In genomic region chr4:101354086-101354855, GRCm38 (mm10) we compare ENCODE assay signal across 8 mouse cellular contexts.
DNase-seq lines count a peak whose midpoint lies in the region; ATAC-seq and TF ChIP-seq lines count a peak whose summit lies in the region.

No protein-coding gene starts in this region.

- H3K9me3 ChIP-seq in hindbrain, embryonic 12.5 days (replicated peaks) = no peaks in the 10 kb centered on the region
- H3K9me3 ChIP-seq in midbrain, embryonic 14.5 days (ENCODE audit: control insufficient read depth, low read length) = no peaks in the 10 kb centered on the region

- peak overlapping the region; percentile 96 for H3K4me3 ChIP-seq in cerebellum, adult 2 months (replicated peaks; ENCODE audit: insufficient read depth, low read depth, low read length)
- peak overlapping the region; percentile 58 for H3K4me3 ChIP-seq in cortical plate, adult 2 months (ENCODE audit: insufficient read depth, low read length)
- H3K4me3 ChIP-seq in hindbrain, embryonic 12.5 days = peak overlapping the region; percentile 67
- peak overlapping the region; percentile 89 for H3K4me3 ChIP-seq in midbrain, embryonic 14.5 days (replicated peaks; ENCODE audit: low read depth, low read length)

- DNase-seq in cerebellum, adult 2 months = no peak
- no peak for DNase-seq in cerebellum, postnatal 25 days
- no peak for DNase-seq in midbrain, embryonic 14.5 days
- no peak for DNase-seq in gastrocnemius, postnatal 10 days
- no peak for DNase-seq in retina, postnatal 1 day

- H3K27ac ChIP-seq in cerebellum, adult 2 months (ENCODE audit: insufficient read depth, low read length) = no peak overlapping the region; the same call in 1 of the 2 replicates
- no peak overlapping the region for H3K27ac ChIP-seq in cortical plate, adult 2 months (ENCODE audit: insufficient read depth, low read length)
- no peak overlapping the region for H3K27ac ChIP-seq in hindbrain, embryonic 12.5 days
- no peak overlapping the region for H3K27ac ChIP-seq in midbrain, embryonic 14.5 days (replicated peaks; ENCODE audit: low read depth, low read length)

- peaks cover 3% of the 10 kb centered on the region; the same call in 1 of the 2 replicates for H3K4me1 ChIP-seq in cerebellum, adult 2 months (ENCODE audit: control insufficient read depth, insufficient read depth, low read length)
- peaks cover 7% of the 10 kb centered on the region for H3K4me1 ChIP-seq in cortical plate, adult 2 months (ENCODE audit: control insufficient read depth, insufficient read depth, low read length)
- peaks cover 27% of the 10 kb centered on the region for H3K4me1 ChIP-seq in hindbrain, embryonic 12.5 days
- peaks cover 24% of the 10 kb centered on the region for H3K4me1 ChIP-seq in midbrain, embryonic 14.5 days (ENCODE audit: control insufficient read depth, insufficient read depth, low read length)

- TF ChIP-seq POLR2A in cerebellum, adult 2 months (IDR thresholded peaks at IDR 0.05; ENCODE audit: borderline replicate concordance, insufficient read depth, low read length) = no peak
- TF ChIP-seq POLR2A in cortical plate, adult 2 months (IDR thresholded peaks at IDR 0.05; ENCODE audit: extremely low read depth, insufficient read depth, low read length) = no peak

- peak overlapping the region; percentile 81 for H3K4me2 ChIP-seq in hindbrain, embryonic 12.5 days (replicated peaks)
- peak overlapping the region; percentile 72 for H3K4me2 ChIP-seq in midbrain, embryonic 14.5 days (ENCODE audit: low read length)

- peak overlapping the region; percentile 85 for H3K9ac ChIP-seq in hindbrain, embryonic 12.5 days
- peak overlapping the region; percentile 98; the same call in 1 of the 2 replicates for H3K9ac ChIP-seq in midbrain, embryonic 14.5 days (replicated peaks; ENCODE audit: low read length)

- H3K27me3 ChIP-seq in cerebellum, adult 2 months (ENCODE audit: control insufficient read depth, insufficient read depth, low read length) = no peaks in the 10 kb centered on the region
- no peaks in the 10 kb centered on the region for H3K27me3 ChIP-seq in hindbrain, embryonic 12.5 days
- H3K27me3 ChIP-seq in midbrain, embryonic 14.5 days (ENCODE audit: control insufficient read depth, insufficient read depth, low read length) = no peaks in the 10 kb centered on the region

- 4% methylated on average over 7 of the region's 7 CpGs for WGBS in cerebellum, adult 2 months
- 43% methylated on average over 7 of the region's 7 CpGs for WGBS in hindbrain, embryonic 12.5 days
- 26% methylated on average over 7 of the region's 7 CpGs for whole genome bisulfite sequencing in midbrain, embryonic 14.5 days

- ATAC-seq in hindbrain, embryonic 12.5 days (ENCODE audit: low FRiP score) = no peak
- no peak for ATAC-seq in midbrain, embryonic 14.5 days (ENCODE audit: low FRiP score, low TSS enrichment)
- no peak for ATAC-seq in activated CD4-positive, CD25-positive, alpha-beta regulatory T cell, adult 4 months

- TF ChIP-seq CTCF in cerebellum, adult 2 months (IDR thresholded peaks at IDR 0.05; ENCODE audit: borderline replicate concordance, insufficient read depth, low read depth, low read length) = no peak
- no peak for TF ChIP-seq CTCF in cortical plate, adult 2 months (IDR thresholded peaks at IDR 0.05; ENCODE audit: extremely low read depth, insufficient read depth, low read length)

- H3K36me3 ChIP-seq in hindbrain, embryonic 12.5 days = 0 out of 2 replicates have a peak, but pooled peaks cover 4% of the 10 kb centered on the region
- peaks cover 7% of the 10 kb centered on the region; the same call in 1 of the 2 replicates for H3K36me3 ChIP-seq in midbrain, embryonic 14.5 days (ENCODE audit: control insufficient read depth, insufficient read depth, low read length)
